Mouse (Mus musculus): ENCODE measurements around the gene Tmem151a. TPM values are rescaled to one million over a fixed set of nuclear protein-coding genes. Genes with fewer than 3 reads are reported as not detected.

Tmem151a gene
- polyA plus RNA-seq, 1 experiment from 2014 or later, result 2.9 TPM

GRCm38 (mm10) chr19:5036577-5036976 is 48.8 kb downstream of the Tmem151a start:
- no peak overlapping the region for H3K27ac ChIP-seq
- no peaks in the 10 kb centered on the region for H3K27me3 ChIP-seq
- no peak overlapping the region for H3K4me3 ChIP-seq
- no peaks in the 10 kb centered on the region for H3K9me3 ChIP-seq
- 74% methylated on average over 4 of the region's 4 CpGs for WGBS
- H3K9ac ChIP-seq, result no peak overlapping the region
- H3K36me3 ChIP-seq, result peaks cover 5% of the 10 kb centered on the region; the same call in 1 of the 2 replicates
- ATAC-seq (ENCODE audit: insufficient number of reproducible peaks, insufficient read depth, low FRiP score, low TSS enrichment), result no peak
- H3K4me1 ChIP-seq, result peaks cover 28% of the 10 kb centered on the region
- H3K4me2 ChIP-seq (replicated peaks), result no peak overlapping the region

GRCm38 (mm10) chr19:5032686-5033085 is 52.6 kb downstream of the Tmem151a start:
- Histone ChIP-seq H3K27me3 (no peaks in the 10 kb centered on the region), H3K36me3 (peaks cover 42% of the 10 kb centered on the region), H3K27ac (no peak overlapping the region), H3K4me3 (no peak overlapping the region), H3K9ac (no peak overlapping the region), H3K4me1 (0 out of 2 replicates have a peak, but pooled peaks cover 7% of the 10 kb centered on the region), H3K9me3 (no peaks in the 10 kb centered on the region), H3K4me2 (replicated peaks) (no peak overlapping the region)
- WGBS, result 84% methylated on average over 3 of the region's 3 CpGs
- no peak for ATAC-seq (ENCODE audit: insufficient number of reproducible peaks, insufficient read depth, low FRiP score, low TSS enrichment)

GRCm38 (mm10) chr19:5026111-5026510 is 59.2 kb downstream of the Tmem151a start:
- Histone ChIP-seq H3K9me3 (no peaks in the 10 kb centered on the region), H3K27me3 (no peaks in the 10 kb centered on the region), H3K4me2 (replicated peaks) (no peak overlapping the region), H3K4me1 (peaks cover 6% of the 10 kb centered on the region; the same call in 1 of the 2 replicates), H3K9ac (no peak overlapping the region), H3K27ac (no peak overlapping the region), H3K4me3 (no peak overlapping the region), H3K36me3 (peaks cover 39% of the 10 kb centered on the region)
- 85% methylated on average over 8 of the region's 8 CpGs for WGBS
- ATAC-seq (ENCODE audit: insufficient number of reproducible peaks, insufficient read depth, low FRiP score, low TSS enrichment), result no peak

GRCm38 (mm10) chr19:5023621-5024479 is 61.5 kb downstream of the Tmem151a start, which contains the start of gene Slc29a2:
TSS of gene Slc29a2 (plus strand) at chr19:5023860.
- H3K4me3 ChIP-seq, result peak within 1 kb of the TSS; percentile 71
- no peaks in the 10 kb centered on the region for H3K27me3 ChIP-seq
- H3K9me3 ChIP-seq, result no peaks in the 10 kb centered on the region
- H3K27ac ChIP-seq, result peak within 1 kb of the TSS; percentile 67
- peak within 1 kb of the TSS; percentile 89 for H3K4me2 ChIP-seq (replicated peaks)
- peaks cover 6% of the 10 kb centered on the region; the same call in 1 of the 2 replicates for H3K4me1 ChIP-seq
- H3K36me3 ChIP-seq, result peaks cover 18% of the 10 kb centered on the region
- peak; percentile 96 for ATAC-seq (ENCODE audit: insufficient number of reproducible peaks, insufficient read depth, low FRiP score, low TSS enrichment)
- under 1% methylated on average over 62 of the region's 62 CpGs for WGBS
- H3K9ac ChIP-seq, result peak within 1 kb of the TSS; percentile 66

- Histone ChIP-seq H3K27ac (no peak overlapping the region), H3K9me3 (no peaks in the 10 kb centered on the region), H3K9ac (no peak overlapping the region), H3K4me1 (peaks cover 7% of the 10 kb centered on the region; the same call in 1 of the 2 replicates), H3K4me2 (replicated peaks) (no peak overlapping the region), H3K4me3 (no peak overlapping the region), H3K36me3 (0 out of 2 replicates have a peak, but pooled peaks cover 3% of the 10 kb centered on the region), H3K27me3 (no peaks in the 10 kb centered on the region)
- no peak for ATAC-seq (ENCODE audit: insufficient number of reproducible peaks, insufficient read depth, low FRiP score, low TSS enrichment)
- whole genome bisulfite sequencing, result 83% methylated on average over 2 of the region's 2 CpGs
Measured at GRCm38 (mm10) chr19:5021416-5021815, 63.9 kb downstream of the Tmem151a start.

Other genes starting within 250 kb of the Tmem151a start
- 53.8 and 57.3 TPM in 2 replicates for gene Ccs, start 246.2 kb downstream of the Tmem151a start, polyA plus RNA-seq (2016; fragmentation: Nextera tagmentation; extraction: Ambion mirVana)
- 0.18 and 0.24 TPM in 2 replicates for gene Ccdc87, start 246.2 kb downstream of the Tmem151a start, polyA plus RNA-seq (2016; fragmentation: Nextera tagmentation; extraction: Ambion mirVana)
- gene Ctsf, start 230.4 kb downstream of the Tmem151a start, polyA plus RNA-seq (2016; fragmentation: Nextera tagmentation; extraction: Ambion mirVana), result 37.6 and 45.1 TPM in 2 replicates
- gene Actn3, start 207.6 kb downstream of the Tmem151a start, polyA plus RNA-seq (2016; fragmentation: Nextera tagmentation; extraction: Ambion mirVana), result 6.0 and 6.8 TPM in 2 replicates
- gene Zdhhc24, start 206.9 kb downstream of the Tmem151a start, polyA plus RNA-seq (2016; fragmentation: Nextera tagmentation; extraction: Ambion mirVana), result 12.0 and 12.1 TPM in 2 replicates
- gene Bbs1, start 178.9 kb downstream of the Tmem151a start, polyA plus RNA-seq (2016; fragmentation: Nextera tagmentation; extraction: Ambion mirVana), result 5.6 and 5.7 TPM in 2 replicates
- gene Dpp3, start 157.2 kb downstream of the Tmem151a start, polyA plus RNA-seq (2016; fragmentation: Nextera tagmentation; extraction: Ambion mirVana), result 144 and 147 TPM in 2 replicates
- gene Peli3, start 142.4 kb downstream of the Tmem151a start, polyA plus RNA-seq (2016; fragmentation: Nextera tagmentation; extraction: Ambion mirVana), result 3.2 and 3.7 TPM in 2 replicates
- gene Mrpl11, start 123.4 kb downstream of the Tmem151a start, polyA plus RNA-seq (2016; fragmentation: Nextera tagmentation; extraction: Ambion mirVana), result 141 and 142 TPM in 2 replicates
- 0.08 TPM in 1 of 2 replicates, not detected in the other for gene Npas4, start 95.2 kb downstream of the Tmem151a start, polyA plus RNA-seq (2016; fragmentation: Nextera tagmentation; extraction: Ambion mirVana)
- 4.7 and 5.1 TPM in 2 replicates for gene Slc29a2, start 61.7 kb downstream of the Tmem151a start, polyA plus RNA-seq (2016; fragmentation: Nextera tagmentation; extraction: Ambion mirVana)
- gene B4gat1, start 46.7 kb downstream of the Tmem151a start, polyA plus RNA-seq (2016; fragmentation: Nextera tagmentation; extraction: Ambion mirVana), result 46.4 and 48.1 TPM in 2 replicates
- gene AC124502.3, start 46.6 kb downstream of the Tmem151a start, polyA plus RNA-seq (2016; fragmentation: Nextera tagmentation; extraction: Ambion mirVana), result 3.5 and 4.7 TPM in 2 replicates
- 38.4 and 45.4 TPM in 2 replicates for gene Brms1, start 44.2 kb downstream of the Tmem151a start, polyA plus RNA-seq (2016; fragmentation: Nextera tagmentation; extraction: Ambion mirVana)
- 1.8 and 2.4 TPM in 2 replicates for gene Rin1, start 35.0 kb downstream of the Tmem151a start, polyA plus RNA-seq (2016; fragmentation: Nextera tagmentation; extraction: Ambion mirVana)
- gene Cd248, start 17.5 kb downstream of the Tmem151a start, polyA plus RNA-seq (2016; fragmentation: Nextera tagmentation; extraction: Ambion mirVana), result 54.4 and 64.3 TPM in 2 replicates
- gene Yif1a, start 3.0 kb upstream of the Tmem151a start, polyA plus RNA-seq (2016; fragmentation: Nextera tagmentation; extraction: Ambion mirVana), result 67.3 and 73.4 TPM in 2 replicates
- 69.7 and 74.9 TPM in 2 replicates for gene Cnih2, start 13.0 kb upstream of the Tmem151a start, polyA plus RNA-seq (2016; fragmentation: Nextera tagmentation; extraction: Ambion mirVana)
- 247 and 248 TPM in 2 replicates for gene Rab1b, start 21.5 kb upstream of the Tmem151a start, polyA plus RNA-seq (2016; fragmentation: Nextera tagmentation; extraction: Ambion mirVana)
- 30.6 and 35.3 TPM in 2 replicates for gene Klc2, start 33.0 kb upstream of the Tmem151a start, polyA plus RNA-seq (2016; fragmentation: Nextera tagmentation; extraction: Ambion mirVana)
- 31.3 and 32.2 TPM in 2 replicates for gene Pacs1, start 187.6 kb upstream of the Tmem151a start, polyA plus RNA-seq (2016; fragmentation: Nextera tagmentation; extraction: Ambion mirVana)
- gene Sf3b2, start 209.9 kb upstream of the Tmem151a start, polyA plus RNA-seq (2016; fragmentation: Nextera tagmentation; extraction: Ambion mirVana), result 386 and 406 TPM in 2 replicates
- 8.1 and 8.5 TPM in 2 replicates for gene Gal3st3, start 212.8 kb upstream of the Tmem151a start, polyA plus RNA-seq (2016; fragmentation: Nextera tagmentation; extraction: Ambion mirVana)

All from embryonic facial prominence, embryonic 12.5 days (tissue).